Mouse (Mus musculus) MEL (cell line): Measurements from ENCODE around the gene Casp3. TPM values are rescaled to one million over a fixed set of nuclear protein-coding genes. Genes with fewer than 3 reads are reported as not detected.

ENCODE experiments used
- DNase-seq: peaks from one replicate; pipeline ENCODE4 v3.0.0; 2011; ENCODE audit warnings: low read depth, low spot score
- H3K27ac ChIP-seq: 2 replicates; pipeline ENCODE4 v1.5.1; 2012; ENCODE audit warnings: low read depth, mild to moderate bottlenecking, control low read depth, low read length, moderate library complexity; ENCODE audit not compliant: control insufficient read depth
- H3K27me3 ChIP-seq, 2 experiments: fragments of 150-350 bp in 1 of 2; sonication (generic) in 1 of 2; 2 replicates each; pipeline ENCODE4 v1.6.1; 2012; ENCODE audit warnings: low read length in 2 of 2, mild to moderate bottlenecking in 2 of 2, improper control_type of control experiment in 1 of 2, moderate library complexity in 1 of 2; ENCODE audit not compliant: insufficient read depth in 2 of 2, control insufficient read depth in 1 of 2
- H3K36me3 ChIP-seq, 2 experiments: 2 replicates each; pipeline ENCODE4 v1.6.1; 2012 to 2014; ENCODE audit warnings: low read length in 2 of 2, improper control_type of control experiment in 1 of 2, inconsistent platforms in 1 of 2, mild to moderate bottlenecking in 1 of 2; ENCODE audit not compliant: insufficient read depth in 2 of 2, control insufficient read depth in 1 of 2
- H3K4me1 ChIP-seq, 2 experiments: fragments of 150-350 bp in 1 of 2; sonication (generic) in 1 of 2; 2 replicates each; pipeline ENCODE4 v1.6.1; 2012; ENCODE audit warnings: low read length in 2 of 2, improper control_type of control experiment in 1 of 2, mild to moderate bottlenecking in 1 of 2; ENCODE audit not compliant: insufficient read depth in 2 of 2, control insufficient read depth in 1 of 2
- H3K4me3 ChIP-seq, 2 experiments: fragments of 150-350 bp in 1 of 2; sonication (generic) in 1 of 2; 2 replicates each; pipeline ENCODE4 v1.5.1; 2012; ENCODE audit warnings: low read depth in 2 of 2, low read length in 2 of 2, mild to moderate bottlenecking in 2 of 2, moderate library complexity in 2 of 2, control low read depth in 1 of 2, improper control_type of control experiment in 1 of 2; ENCODE audit not compliant: control insufficient read depth in 1 of 2, insufficient read depth in 1 of 2
- H3K79me2 ChIP-seq: 2 replicates; pipeline ENCODE4 v1.6.1; 2012; ENCODE audit warnings: mild to moderate bottlenecking, low read length, moderate library complexity; ENCODE audit not compliant: control insufficient read depth, poor library complexity, insufficient read depth
- H3K9ac ChIP-seq: 2 replicates; pipeline ENCODE4 v1.6.1; 2012; ENCODE audit warnings: low read depth, mild to moderate bottlenecking, control low read depth, low read length, moderate library complexity; ENCODE audit not compliant: control insufficient read depth, poor library complexity, severe bottlenecking
- H3K9me3 ChIP-seq: fragments of 150-350 bp; sonication (generic); replicated peaks from 2 replicates; pipeline ENCODE4 v1.6.1; 2012; ENCODE audit warnings: mild to moderate bottlenecking, low read length, improper control_type of control experiment, moderate library complexity; ENCODE audit not compliant: insufficient read depth
- CHD1 ChIP-seq: IDR thresholded peaks from 2 replicates; pipeline ENCODE4 v1.6.1; 2012; ENCODE audit warnings: low read depth, mild to moderate bottlenecking, inconsistent platforms, low read length, improper control_type of control experiment
- E2F4 ChIP-seq: IDR thresholded peaks from 2 replicates; pipeline ENCODE4 v1.6.1; 2011; ENCODE audit warnings: low read depth, low read length, improper control_type of control experiment, borderline replicate concordance
- ELF1 ChIP-seq: IDR thresholded peaks from 2 replicates; pipeline ENCODE4 v1.6.1; 2014; ENCODE audit warnings: low read depth, mild to moderate bottlenecking, inconsistent platforms, low read length, improper control_type of control experiment, moderate library complexity
- GABPA ChIP-seq: IDR thresholded peaks from 2 replicates; pipeline ENCODE4 v1.6.1; 2012; ENCODE audit warnings: low read depth, mild to moderate bottlenecking, inconsistent platforms, low read length, improper control_type of control experiment, moderate library complexity
- JUND ChIP-seq: IDR thresholded peaks from 2 replicates; pipeline ENCODE4 v1.6.1; 2011; ENCODE audit warnings: low read depth, mild to moderate bottlenecking, improper control_type of control experiment, low read length
- KAT2A ChIP-seq: conservative IDR thresholded peaks from 2 replicates; pipeline ENCODE4 v1.6.1; 2012; ENCODE audit warnings: low read depth, low read length, improper control_type of control experiment, inconsistent platforms
- MAZ ChIP-seq: IDR thresholded peaks from 2 replicates; pipeline ENCODE4 v1.6.1; 2012; ENCODE audit warnings: low read depth, mild to moderate bottlenecking, inconsistent platforms, low read length, improper control_type of control experiment
- MEF2A ChIP-seq: IDR thresholded peaks from 2 replicates; pipeline ENCODE4 v1.6.1; 2014; ENCODE audit warnings: low read depth, mild to moderate bottlenecking, inconsistent platforms, low read length, improper control_type of control experiment; ENCODE audit not compliant: poor library complexity, insufficient replicate concordance, severe bottlenecking; ENCODE audit errors: extremely low read depth
- MYC ChIP-seq: IDR thresholded peaks from 2 replicates; pipeline ENCODE4 v1.6.1; 2011; ENCODE audit warnings: low read depth, mild to moderate bottlenecking, low read length, improper control_type of control experiment, moderate library complexity
- NELFE ChIP-seq: IDR thresholded peaks from 2 replicates; pipeline ENCODE4 v1.6.1; 2011; ENCODE audit warnings: low read depth, low read length, improper control_type of control experiment
- POLR2A ChIP-seq, 2 experiments: IDR thresholded peaks; 2 replicates each; pipeline ENCODE4 v1.6.1; 2011 to 2012; ENCODE audit warnings: low read length in 2 of 2, mild to moderate bottlenecking in 2 of 2, control low read depth in 1 of 2, improper control_type of control experiment in 1 of 2, low read depth in 1 of 2, moderate library complexity in 1 of 2; ENCODE audit not compliant: control insufficient read depth in 1 of 2, insufficient read depth in 1 of 2, poor library complexity in 1 of 2
- POLR2AphosphoS5 ChIP-seq: IDR thresholded peaks from 2 replicates; pipeline ENCODE4 v1.6.1; 2012; ENCODE audit warnings: low read depth, borderline replicate concordance, mild to moderate bottlenecking, inconsistent platforms, low read length, moderate library complexity, mixed read lengths
- RCOR1 ChIP-seq: IDR thresholded peaks from 2 replicates; pipeline ENCODE4 v1.6.1; 2012; ENCODE audit warnings: low read depth, mild to moderate bottlenecking, inconsistent platforms, low read length, improper control_type of control experiment
- SIN3A ChIP-seq: IDR thresholded peaks from 2 replicates; pipeline ENCODE4 v1.6.1; 2012; ENCODE audit warnings: low read length, improper control_type of control experiment, inconsistent platforms
- SMC3 ChIP-seq: IDR thresholded peaks from 2 replicates; pipeline ENCODE4 v1.6.1; 2011; ENCODE audit warnings: low read depth, low read length, improper control_type of control experiment
- TAL1 ChIP-seq: IDR thresholded peaks from 2 replicates; pipeline ENCODE4 v1.6.1; 2012; ENCODE audit warnings: mild to moderate bottlenecking, inconsistent platforms, low read length, moderate library complexity, mixed read lengths
- TBP ChIP-seq: IDR thresholded peaks from 2 replicates; pipeline ENCODE4 v1.8.0; 2011; ENCODE audit warnings: low read depth, low read length, improper control_type of control experiment
- UBTF ChIP-seq: IDR thresholded peaks from 2 replicates; pipeline ENCODE4 v1.6.1; 2012; ENCODE audit warnings: low read depth, mild to moderate bottlenecking, inconsistent platforms, low read length, improper control_type of control experiment, moderate library complexity, borderline replicate concordance; ENCODE audit not compliant: insufficient read depth
- ZNF384 ChIP-seq: IDR thresholded peaks from 2 replicates; pipeline ENCODE4 v1.6.1; 2012; ENCODE audit warnings: low read depth, mild to moderate bottlenecking, inconsistent platforms, low read length, improper control_type of control experiment
- polyA plus RNA-seq, 2 experiments: library from polyadenylated mRNA; stranded (reverse) in 1 of 2; unstranded in 1 of 2; fragments of >175 nt in 1 of 2; fragments of >200 nt in 1 of 2; gene quantifications; 2 replicates each; pipeline versions ENCODE4 v1.2.1 to v1.2.4; 2012; ENCODE audit warnings: low replicate concordance in 2 of 2, low read depth in 1 of 2; ENCODE audit not compliant: insufficient read length in 2 of 2, insufficient read depth in 1 of 2, missing spikeins in 1 of 2
- total RNA-seq: library from RNA; depleted of rRNA; stranded (reverse); fragments of 300-350 nt; gene quantifications from 2 replicates; pipeline ENCODE4 v1.2.3, GENCODE M21; 2012

Gene Casp3
- total and polyA plus RNA-seq, 3 experiments, result 74.7 to 185 (median 157) TPM

GRCm38 (mm10) chr8:46617690-46618620 is 864 bp downstream of the Casp3 start:
- no peaks in the 10 kb centered on the region for H3K27me3 ChIP-seq
- DNase-seq, result peak; percentile 77
- no peaks in the 10 kb centered on the region for H3K9me3 ChIP-seq
- H3K4me1 ChIP-seq, result peaks cover 9 to 14% of the 10 kb centered on the region in 2 experiments
- TF ChIP-seq TBP, result 0 out of 2 replicates have a peak, but pooled peaks have one; percentile 31
- TF ChIP-seq JUND, result no peak
- TF ChIP-seq TAL1, result no peak
- peak; percentile 23; the same call in 1 of the 2 replicates for TF ChIP-seq RCOR1
- TF ChIP-seq SIN3A, result peak; percentile 9; the same call in 1 of the 2 replicates
- 0 out of 4 replicates have a peak, but pooled peaks of 1 of the 2 experiments have one; percentile 3 for TF ChIP-seq POLR2A (IDR thresholded peaks at IDR 0.05; ENCODE audit: control insufficient read depth in 1 of 2, insufficient read depth in 1 of 2, low read depth in 1 of 2, low read length in 2 of 2, poor library complexity in 1 of 2)
- TF ChIP-seq UBTF, result peak; percentile 48; the same call in 1 of the 2 replicates
- no peak for TF ChIP-seq ELF1
- no peak for TF ChIP-seq ZNF384
- no peak for TF ChIP-seq NELFE
- no peak for TF ChIP-seq GABPA
- no peak for TF ChIP-seq MAZ
- no peak for TF ChIP-seq E2F4
- peak; percentile 32; the same call in 1 of the 2 replicates for TF ChIP-seq CHD1
- TF ChIP-seq, all 39 proteins: peak for 6
- peak overlapping the region; percentile 81 to 96 for H3K4me3 ChIP-seq
- H3K36me3 ChIP-seq, result peaks cover 5 to 35% of the 10 kb centered on the region in 2 experiments
- peak overlapping the region; percentile 78 for H3K27ac ChIP-seq
- peak overlapping the region; percentile 83 for H3K9ac ChIP-seq
- H3K79me2 ChIP-seq, result peaks cover 46% of the 10 kb centered on the region

DNA sequence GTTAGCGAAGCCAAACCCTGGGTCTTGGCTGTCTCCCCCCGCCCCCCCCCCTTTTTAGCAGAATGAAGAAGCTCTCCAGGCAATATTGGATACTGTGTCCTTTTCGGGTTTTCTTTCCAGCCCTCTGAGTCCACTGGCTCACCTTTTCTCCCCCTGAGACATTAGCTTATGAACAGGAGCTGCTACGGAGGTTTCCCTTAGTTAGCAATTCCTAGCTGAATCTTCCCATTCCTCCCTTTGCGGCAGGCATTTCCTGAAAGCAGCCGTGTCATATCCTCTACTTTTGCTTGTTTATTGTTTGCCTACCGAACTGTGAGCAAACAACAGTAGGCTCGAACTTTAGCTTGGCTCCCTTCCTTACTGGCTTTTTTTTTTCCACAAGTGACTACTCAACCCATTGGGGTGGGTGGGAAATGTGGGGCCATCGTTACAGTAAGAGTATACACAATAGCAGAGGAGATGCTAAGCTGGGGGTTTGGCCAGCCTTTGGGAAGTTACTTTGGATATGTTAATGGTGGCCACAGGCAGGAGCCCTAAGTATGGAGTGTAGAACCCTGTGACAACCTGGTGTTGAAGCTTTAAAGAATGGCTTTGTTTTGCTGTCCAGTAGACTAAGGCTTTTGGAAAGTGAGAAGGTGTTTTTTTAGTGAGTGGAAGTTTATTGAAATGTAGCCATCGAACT is 1.7 kb downstream of the Casp3 start:
- DNase-seq, result no peak
- Histone ChIP-seq H3K9me3 (no peaks in the 10 kb centered on the region), H3K27me3 (no peaks in the 10 kb centered on the region), H3K9ac (peak overlapping the region; percentile 83), H3K27ac (peak overlapping the region; percentile 2), H3K4me3 (peak overlapping the region; percentile 81 to 96), H3K36me3 (peaks cover 6 to 38% of the 10 kb centered on the region in 2 experiments), H3K4me1 (peaks cover 9 to 16% of the 10 kb centered on the region in 2 experiments), H3K79me2 (peaks cover 49% of the 10 kb centered on the region)
- no peak for TF ChIP-seq MYC
- no peak for TF ChIP-seq MEF2A
- TF ChIP-seq KAT2A, result no peak
- TF ChIP-seq CHD1, result no peak
- no peak for TF ChIP-seq POLR2AphosphoS5
- no peak for TF ChIP-seq SMC3
- TF ChIP-seq SIN3A, result peak; percentile 4; the same call in 1 of the 2 replicates
